Mouse (Mus musculus) forebrain, postnatal 0 days (tissue): ENCODE data around the gene Arhgef11. TPM values are rescaled to one million over a fixed set of nuclear protein-coding genes. Genes with fewer than 3 reads are reported as not detected.
"Not testable (repeated sequence)": the region's sequence is repeated elsewhere in the genome, so short reads cannot be mapped to it uniquely, and the experiment has no call there.

Experiments used
- ATAC-seq: fragments of 200-750 bp; cut with Nextera tagmentation; 2 replicates; pipeline ENCODE4 v1.8.0; 2017; ENCODE audit warnings: mild to moderate bottlenecking, moderate library complexity
- DNase-seq: peaks from one replicate; pipeline ENCODE4 v3.0.0-alpha.2; 2015
- H3K27ac ChIP-seq: fragments of 300-500 bp; sonication (generic); 2 replicates; pipeline ENCODE4 v1.5.1; 2014; ENCODE audit warnings: low read depth, mild to moderate bottlenecking, antibody characterized with exemption, low read length, moderate library complexity, mixed read lengths
- H3K27me3 ChIP-seq: fragments of 300-500 bp; sonication (generic); 2 replicates; pipeline ENCODE4 v1.6.1; 2014; ENCODE audit warnings: mild to moderate bottlenecking, low read length, mixed read lengths; ENCODE audit not compliant: insufficient read depth
- H3K36me3 ChIP-seq: fragments of 300-500 bp; sonication (generic); 2 replicates; pipeline ENCODE4 v1.6.1; 2014; ENCODE audit warnings: mild to moderate bottlenecking, moderate library complexity; ENCODE audit not compliant: insufficient read depth
- H3K4me1 ChIP-seq: fragments of 300-500 bp; sonication (generic); 2 replicates; pipeline ENCODE4 v1.6.1; 2014; ENCODE audit warnings: antibody characterized with exemption; ENCODE audit not compliant: insufficient read depth
- H3K4me2 ChIP-seq: fragments of 300-500 bp; sonication (generic); 2 replicates; pipeline ENCODE4 v1.6.1; 2014; ENCODE audit warnings: low read depth, mild to moderate bottlenecking, moderate library complexity
- H3K4me3 ChIP-seq: fragments of 300-500 bp; sonication (generic); 2 replicates; pipeline ENCODE4 v1.5.1; 2014; ENCODE audit warnings: low read depth, low read length, mixed read lengths
- H3K9ac ChIP-seq: fragments of 300-500 bp; sonication (generic); 2 replicates; pipeline ENCODE4 v1.6.1; 2014; ENCODE audit warnings: mild to moderate bottlenecking
- H3K9me3 ChIP-seq: fragments of 300-500 bp; sonication (generic); 2 replicates; pipeline ENCODE4 v1.6.1; 2016; ENCODE audit warnings: low read length
- CTCF ChIP-seq: sonication (generic); IDR thresholded peaks from 2 replicates; pipeline ENCODE4 v1.5.1; 2016; ENCODE audit warnings: antibody characterized with exemption, control low read depth, low read depth
- WGBS: fragments of 180-500 bp; shearing (Covaris S2); extraction: QIAGEN DNeasy Blood & Tissue Kit; methylation state at CpG from one replicate; pipeline ENCODE4 v1.1.7; 2014; 5-methylcytosine and 5-hydroxymethylcytosine counted together
- polyA plus RNA-seq: library from polyadenylated mRNA; unstranded; fragments of >200 nt; fragmentation: Nextera tagmentation; extraction: Ambion mirVana; gene quantifications from 2 replicates; pipeline ENCODE4 v1.2.1, GENCODE M21; 2015
- total RNA-seq: library from RNA; depleted of rRNA; stranded (reverse); fragments of >200 nt; gene quantifications from 2 replicates; pipeline ENCODE4 v1.2.3, GENCODE M21; 2014; rRNA removed

The Arhgef11 gene
- total RNA-seq (48.2 and 52.6 TPM in 2 replicates), polyA plus RNA-seq (6.9 and 10.7 TPM in 2 replicates)

GRCm38 (mm10) chr3:87616957-87617810 is at the start of gene Arhgef11:
Arhgef11 (plus strand) TSS chr3:87617559.
- Histone ChIP-seq H3K4me3 (peak within 1 kb of the TSS; percentile 88), H3K4me2 (peak within 1 kb of the TSS; percentile 95), H3K27me3 (no peaks in the 10 kb centered on the region), H3K27ac (peak within 1 kb of the TSS; percentile 90), H3K36me3 (no peaks in the 10 kb centered on the region), H3K9ac (peak within 1 kb of the TSS; percentile 90), H3K4me1 (peaks cover 20% of the 10 kb centered on the region; the same call in 1 of the 2 replicates), H3K9me3 (no peaks in the 10 kb centered on the region)
- no peak for TF ChIP-seq CTCF
- 4% methylated on average over 81 of the region's 101 CpGs for WGBS
- ATAC-seq = peak; percentile 91
- DNase-seq = peak; percentile 80

GRCm38 (mm10) chr3:87568681-87569080 is 48.7 kb upstream of the Arhgef11 start:
- Histone ChIP-seq H3K9me3 (no peaks in the 10 kb centered on the region), H3K9ac (no peak overlapping the region), H3K36me3 (no peaks in the 10 kb centered on the region), H3K4me3 (no peak overlapping the region), H3K4me2 (no peak overlapping the region), H3K27ac (no peak overlapping the region), H3K27me3 (no peaks in the 10 kb centered on the region), H3K4me1 (peaks cover 10% of the 10 kb centered on the region; the same call in 1 of the 2 replicates)
- ATAC-seq (no peak), DNase-seq (no peak)
- WGBS = 95% methylated on average over 5 of the region's 5 CpGs
- no peak for TF ChIP-seq CTCF

- DNase-seq (no peak), ATAC-seq (no peak)
- TF ChIP-seq CTCF = no peak
- no peaks in the 10 kb centered on the region for H3K9me3 ChIP-seq
- H3K36me3 ChIP-seq = no peaks in the 10 kb centered on the region
- no peak overlapping the region for H3K4me2 ChIP-seq
- H3K27ac ChIP-seq = no peak overlapping the region
- no peaks in the 10 kb centered on the region for H3K4me1 ChIP-seq
- no peak overlapping the region for H3K9ac ChIP-seq
- H3K4me3 ChIP-seq = no peak overlapping the region
- no peaks in the 10 kb centered on the region for H3K27me3 ChIP-seq
- WGBS = 37% methylated on average over 6 of the region's 6 CpGs
Measured at GRCm38 (mm10) chr3:87575766-87576165, 41.6 kb upstream of the Arhgef11 start.

- Histone ChIP-seq H3K4me1 (no peaks in the 10 kb centered on the region), H3K4me2 (no peak overlapping the region), H3K9me3 (0 out of 2 replicates have a peak, but pooled peaks cover 4% of the 10 kb centered on the region), H3K27me3 (no peaks in the 10 kb centered on the region), H3K9ac (no peak overlapping the region), H3K27ac (no peak overlapping the region), H3K4me3 (no peak overlapping the region), H3K36me3 (no peaks in the 10 kb centered on the region)
- WGBS = 98% methylated on average over 4 of the region's 4 CpGs
- no peak for ATAC-seq
- TF ChIP-seq CTCF = no peak
- DNase-seq = no peak
Measured at GRCm38 (mm10) chr3:87582259-87582658, 35.1 kb upstream of the Arhgef11 start.

- H3K4me3 ChIP-seq = no peak overlapping the region
- 72% methylated on average over 5 of the region's 5 CpGs for WGBS
- H3K4me1 ChIP-seq = no peaks in the 10 kb centered on the region
- no peak overlapping the region for H3K27ac ChIP-seq
- TF ChIP-seq CTCF = no peak
- ATAC-seq = no peak
- H3K4me2 ChIP-seq = no peak overlapping the region
- no peaks in the 10 kb centered on the region for H3K36me3 ChIP-seq
- H3K27me3 ChIP-seq = no peaks in the 10 kb centered on the region
- H3K9me3 ChIP-seq = no peaks in the 10 kb centered on the region
- no peak overlapping the region for H3K9ac ChIP-seq
- no peak for DNase-seq
Measured at GRCm38 (mm10) chr3:87593793-87594192, 23.6 kb upstream of the Arhgef11 start.

GRCm38 (mm10) chr3:87595328-87595727 is 22.0 kb upstream of the Arhgef11 start:
- 77% methylated on average over 4 of the region's 4 CpGs for WGBS
- not testable (repeated sequence) for H3K4me1 ChIP-seq, H3K9ac ChIP-seq, H3K27me3 ChIP-seq, H3K4me2 ChIP-seq, H3K36me3 ChIP-seq, H3K4me3 ChIP-seq, DNase-seq, ATAC-seq, H3K27ac ChIP-seq, H3K9me3 ChIP-seq

GRCm38 (mm10) chr3:87601077-87601476 is 16.3 kb upstream of the Arhgef11 start:
- H3K9me3 ChIP-seq, DNase-seq, H3K36me3 ChIP-seq, H3K4me2 ChIP-seq, H3K4me3 ChIP-seq, H3K9ac ChIP-seq, H3K4me1 ChIP-seq, ATAC-seq, H3K27ac ChIP-seq, H3K27me3 ChIP-seq: not testable (repeated sequence)
- 96% methylated on average over 15 of the region's 15 CpGs for WGBS
